Mouse (Mus musculus) adrenal gland, postnatal 36 days (tissue): ENCODE measurements around the gene Sbk3. TPM values are rescaled to one million over a fixed set of nuclear protein-coding genes. Genes with fewer than 3 reads are reported as not detected.

Experiments used
- DNase-seq, 2 experiments: peaks; one replicate each; pipeline ENCODE4 v3.0.0; 2021; ENCODE audit warnings: mixed read lengths in 1 of 2
- total RNA-seq, 2 experiments: library from RNA; stranded (reverse); gene quantifications; 2 replicates each; pipeline ENCODE4 v1.2.3; 2021

Gene Sbk3
- total RNA-seq, 2 experiments from 2014 or later = 0.23 to 0.50 TPM

- no peak for DNase-seq
These were observed 22.5 kb upstream of the Sbk3 start for GRCm38 (mm10) chr7:4993347-4993998.

- DNase-seq = no peak
These were observed 17.3 kb upstream of the Sbk3 start for GRCm38 (mm10) chr7:4988250-4988649.

DNA sequence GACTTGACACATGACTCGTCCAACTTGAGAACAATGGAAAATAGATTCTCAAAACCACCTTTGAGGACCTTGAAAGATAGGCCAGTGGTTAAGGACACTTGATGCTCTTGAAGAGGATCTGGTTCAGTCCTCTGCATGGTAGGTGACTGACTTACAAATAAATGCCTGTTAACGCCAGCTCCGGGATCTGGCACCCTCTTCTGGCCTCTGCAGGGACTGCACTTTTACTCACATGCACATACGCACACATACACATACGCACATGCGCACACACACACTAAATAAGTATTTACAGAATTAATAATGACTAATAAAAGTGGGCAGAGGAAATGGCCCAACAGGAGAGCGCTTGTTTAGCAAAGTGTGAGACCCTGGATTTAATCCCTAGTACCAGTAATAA lies 5.9 kb upstream of the Sbk3 start:
- no peak for DNase-seq

DNA sequence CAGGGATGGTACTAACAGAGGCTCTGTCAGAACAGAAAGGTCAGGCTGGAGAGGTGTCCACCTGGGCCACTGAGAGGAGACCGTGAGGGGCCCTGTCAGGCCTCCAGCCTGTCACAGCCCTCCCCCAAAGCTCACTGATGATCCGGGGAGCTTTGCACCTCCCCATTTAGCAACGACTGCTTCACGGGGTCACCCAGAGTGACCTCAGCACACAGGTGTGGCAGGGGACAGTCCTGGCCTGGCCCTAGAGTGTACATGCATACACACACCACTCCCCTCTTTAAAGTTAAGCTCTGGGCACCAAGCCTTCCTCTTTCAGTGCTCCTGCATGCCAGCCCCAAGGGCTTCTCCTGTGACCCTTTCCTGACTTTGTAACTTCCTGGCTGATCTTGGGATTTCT lies 4.5 kb upstream of the Sbk3 start:
- DNase-seq = no peak

GRCm38 (mm10) chr7:4972321-4973047 lies 1.5 kb upstream of the Sbk3 start:
- peak; percentile 83 to 87 for DNase-seq

DNA sequence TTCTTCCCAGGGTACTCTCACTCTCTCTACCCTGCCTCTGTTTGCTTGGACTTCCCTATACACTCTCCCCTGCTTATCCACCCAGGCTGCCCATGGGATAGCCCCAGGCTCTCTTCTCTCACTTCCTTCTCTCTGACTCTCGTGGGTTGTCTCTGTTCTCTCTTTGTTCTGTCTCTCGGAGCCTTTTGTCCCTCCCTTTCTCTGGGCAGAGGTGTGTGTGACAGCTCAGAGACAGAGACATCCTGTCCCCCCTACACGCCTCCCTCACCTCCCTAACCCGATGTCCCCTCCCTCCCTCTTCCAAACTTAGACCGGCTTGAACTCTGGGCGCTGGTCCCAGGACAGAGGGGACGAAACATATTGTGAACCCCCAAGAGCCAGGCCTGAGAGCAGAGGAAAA lies 742 bp upstream of the Sbk3 start:
- no peak for DNase-seq

DNA sequence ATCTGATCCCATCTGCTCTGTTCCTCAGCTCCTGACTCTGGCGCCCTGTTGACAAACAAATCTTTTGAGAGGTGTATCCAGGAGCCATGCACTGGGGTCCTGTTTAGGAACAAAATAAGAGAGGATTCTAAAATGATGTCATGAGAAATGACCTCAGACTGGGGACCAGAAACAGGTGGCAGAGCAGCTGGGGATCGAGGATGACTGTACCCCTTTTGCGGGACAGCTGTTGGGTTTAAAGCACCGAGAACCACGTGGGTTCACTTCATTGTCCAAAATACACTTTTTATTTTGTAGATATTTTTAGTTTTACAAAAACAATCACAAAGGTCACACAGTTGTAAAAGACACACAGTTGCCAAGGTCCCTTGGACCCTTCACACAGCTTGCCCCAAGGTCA lies 6.0 kb downstream of the Sbk3 start:
- no peak for DNase-seq

DNA sequence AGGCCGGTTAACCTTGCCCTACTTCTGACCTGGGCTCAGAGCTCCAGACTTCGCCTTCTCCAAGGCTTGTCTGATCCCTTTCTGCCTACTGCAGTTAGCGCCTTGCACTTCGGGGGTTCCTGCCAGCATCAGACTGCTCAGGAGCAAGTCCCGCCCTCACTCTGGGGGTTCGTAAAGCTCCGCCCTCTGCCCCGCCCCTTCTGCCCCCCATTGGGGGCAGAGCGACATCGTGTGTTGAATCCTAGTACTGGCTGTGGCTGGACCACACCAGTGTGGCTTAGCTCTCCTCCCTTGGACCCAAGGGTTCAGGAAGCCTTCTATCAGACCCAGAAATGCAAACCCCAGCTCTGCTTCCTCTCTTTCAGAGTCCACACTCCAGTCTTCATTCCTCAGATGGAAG lies 6.7 kb downstream of the Sbk3 start, which contains the start of gene Sbk2:
Sbk2 (minus strand) TSS at position 135 of the 400 bp plus-strand sequence.
- DNase-seq = peak; percentile 88 to 91

DNA sequence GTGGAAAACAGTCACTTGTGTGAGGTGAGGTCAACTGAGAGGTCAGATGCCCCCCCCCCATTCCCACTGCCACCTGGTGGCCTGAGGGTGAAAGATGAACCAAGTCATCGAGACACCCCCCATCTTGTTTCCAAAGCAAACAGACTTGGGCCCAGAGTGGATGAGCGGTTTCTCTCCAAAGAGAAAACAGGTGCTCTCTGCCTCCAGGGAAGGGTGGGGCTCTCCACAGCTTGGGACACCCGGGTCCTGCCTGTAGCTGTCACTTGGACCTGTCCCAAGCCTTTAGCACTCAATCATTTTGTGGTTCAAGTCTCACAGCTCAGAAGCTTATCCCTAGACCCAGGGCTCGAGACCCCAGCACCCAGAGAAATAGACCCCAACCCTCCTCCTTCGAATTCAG lies 7.4 kb downstream of the Sbk3 start:
- no peak for DNase-seq

DNA sequence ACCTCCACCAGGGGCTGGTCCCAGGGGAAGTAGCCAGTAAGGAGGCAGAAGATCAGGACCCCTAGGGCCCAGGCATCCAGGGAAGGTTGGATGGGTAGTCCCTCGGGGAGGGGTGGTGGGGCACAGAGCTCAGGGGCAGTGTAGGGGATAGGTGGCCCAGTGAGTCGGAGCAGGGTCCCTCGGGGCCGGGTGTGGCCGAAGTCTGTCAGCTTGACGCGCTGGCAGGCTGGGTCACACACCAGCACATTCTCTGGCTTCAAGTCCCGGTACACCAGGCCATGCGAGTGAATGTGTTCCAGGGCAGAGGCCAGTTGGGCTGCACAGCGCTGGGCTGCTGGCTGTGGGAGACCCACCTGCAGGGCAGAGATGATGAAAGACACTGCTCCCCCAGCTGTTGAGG lies 13.6 kb downstream of the Sbk3 start:
- DNase-seq = no peak

- no peak for DNase-seq
These were observed 17.0 kb downstream of the Sbk3 start for GRCm38 (mm10) chr7:4953815-4954445.

GRCm38 (mm10) chr7:4950561-4951342 lies 20.2 kb downstream of the Sbk3 start:
- peak; percentile 62 to 71 for DNase-seq

DNA sequence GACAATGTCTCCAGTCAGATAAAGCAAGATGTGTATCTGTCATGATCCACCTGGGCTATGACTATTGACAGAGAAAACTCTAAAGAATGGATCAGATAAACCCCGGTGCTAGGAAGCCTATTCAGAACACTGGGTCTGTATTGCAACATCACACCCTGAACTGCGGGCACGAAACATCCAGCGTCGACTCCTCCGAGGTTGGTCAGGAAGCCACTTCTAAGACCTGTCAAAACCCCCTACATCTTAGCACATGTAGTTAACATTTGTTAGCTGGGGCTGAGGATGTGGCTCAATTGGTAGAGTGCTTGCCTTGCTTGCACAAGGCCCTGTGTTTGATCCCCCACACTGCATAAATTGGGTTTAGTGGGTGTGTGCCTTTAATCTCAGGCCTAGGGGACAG lies 22.6 kb downstream of the Sbk3 start:
- no peak for DNase-seq

DNA sequence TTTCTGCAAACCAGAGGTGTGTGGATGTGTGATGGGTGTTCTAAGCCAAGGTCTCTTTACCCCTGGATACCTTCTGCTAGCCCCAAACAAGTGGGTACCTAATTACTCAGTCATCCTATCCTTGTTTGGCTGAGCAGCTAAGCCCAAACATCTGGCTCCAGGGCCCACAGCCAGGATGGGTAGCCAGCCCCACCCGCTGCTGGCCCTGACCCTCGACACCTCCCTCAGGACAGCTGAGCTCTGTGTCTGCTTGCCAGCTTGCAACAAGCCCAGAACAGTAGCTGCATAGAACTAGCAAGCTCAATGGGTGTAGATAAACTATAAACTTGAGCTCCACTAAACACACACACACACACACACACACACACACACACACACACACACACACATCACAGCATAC lies 23.1 kb downstream of the Sbk3 start:
- peak; percentile 77 to 80 for DNase-seq

GRCm38 (mm10) chr7:4943223-4943815 lies 27.6 kb downstream of the Sbk3 start:
- DNase-seq = peak; percentile 94 to 95

GRCm38 (mm10) chr7:4942673-4943072 lies 28.3 kb downstream of the Sbk3 start:
- DNase-seq = no peak

DNA sequence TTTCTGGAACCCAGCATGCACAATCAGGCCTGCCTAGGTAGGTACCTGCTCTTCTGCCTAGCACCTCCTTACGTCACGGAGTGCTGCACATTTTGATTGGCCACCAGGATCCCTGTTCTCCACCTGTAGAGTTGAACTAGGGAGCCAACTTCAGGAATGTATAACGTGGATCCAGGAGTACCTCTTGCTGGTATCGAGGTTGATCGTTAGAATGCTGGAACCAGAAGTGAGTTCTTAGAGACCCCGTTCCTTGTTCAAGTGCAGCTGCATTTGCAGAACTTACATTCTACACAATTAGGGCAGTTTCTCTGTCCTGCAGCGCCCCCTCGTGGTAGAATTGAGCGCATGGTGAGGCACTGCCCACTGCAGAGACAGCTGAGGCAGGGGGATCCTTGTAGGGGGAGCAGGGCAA lies 30.9 kb downstream of the Sbk3 start:
- peak; percentile 87 to 89 for DNase-seq

DNA sequence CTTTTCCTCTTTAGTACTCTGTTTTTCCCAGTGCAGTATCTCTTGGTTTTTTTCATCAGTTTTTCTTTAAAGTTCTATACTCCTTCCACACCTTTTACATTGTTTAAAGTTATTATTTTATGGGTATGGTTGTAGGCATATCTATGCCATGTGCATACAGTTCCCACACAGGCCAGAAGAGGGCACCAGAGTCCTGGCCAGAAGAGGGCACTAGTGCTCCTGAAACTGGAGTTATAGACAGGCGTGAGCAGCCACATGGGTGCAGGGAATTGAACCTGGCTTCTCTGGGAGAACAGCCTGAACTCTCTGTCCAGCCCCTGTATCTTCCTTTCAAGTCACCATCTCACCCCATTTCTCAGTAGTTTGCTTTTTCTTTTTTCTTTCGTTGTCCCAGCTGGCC lies 32.5 kb downstream of the Sbk3 start:
- peak; percentile 83 to 86 for DNase-seq

DNA sequence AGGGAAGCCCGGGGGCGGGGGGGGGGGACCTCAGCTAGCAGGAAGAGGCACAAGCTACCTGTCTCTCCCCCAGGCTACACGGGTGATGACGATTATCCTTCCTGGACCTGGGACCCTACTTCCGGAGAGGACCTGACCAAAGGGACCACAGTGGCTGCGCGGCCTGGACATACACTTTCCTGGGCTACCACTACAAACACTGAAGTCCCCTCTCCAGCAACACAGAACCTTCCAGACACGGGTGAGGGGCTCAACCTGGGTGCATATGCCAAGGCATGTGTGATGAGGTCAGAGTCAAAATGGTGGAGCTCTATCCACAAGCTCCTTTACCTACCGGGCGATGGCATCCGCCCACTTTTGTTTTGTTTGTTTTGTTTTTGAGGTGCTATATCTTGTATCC lies 33.6 kb downstream of the Sbk3 start:
- no peak for DNase-seq

DNA sequence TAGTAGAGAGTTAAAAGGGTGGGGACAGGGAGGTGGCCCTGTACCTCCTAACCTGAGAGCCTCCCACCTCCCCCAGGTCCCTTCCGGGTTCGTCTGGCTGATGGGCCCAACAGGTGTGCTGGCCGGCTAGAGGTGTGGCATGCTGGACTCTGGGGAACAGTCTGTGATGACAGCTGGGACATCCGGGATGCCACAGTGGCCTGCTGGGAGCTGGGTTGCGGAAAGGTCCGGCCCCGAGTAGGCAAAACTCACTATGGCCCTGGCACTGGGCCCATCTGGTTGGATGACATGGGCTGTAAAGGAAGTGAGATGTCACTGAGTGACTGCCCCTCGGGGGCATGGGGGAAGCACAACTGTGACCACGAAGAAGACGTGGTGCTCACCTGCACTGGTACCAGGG lies 34.1 kb downstream of the Sbk3 start:
- no peak for DNase-seq

- peak; percentile 33 to 43 for DNase-seq
These were observed 36.6 kb downstream of the Sbk3 start for GRCm38 (mm10) chr7:4934160-4934914.
